Mouse (Mus musculus) heart, adult 8-10 months (tissue): ENCODE results near the gene Reep6. TPM values are rescaled to one million over a fixed set of nuclear protein-coding genes. Genes with fewer than 3 reads are reported as not detected.

Experiments used
- DNase-seq: peaks from one replicate; pipeline ENCODE4 v3.0.0; 2022; ENCODE audit warnings: low spot score
- total RNA-seq, 4 experiments: library from RNA; stranded (reverse); gene quantifications; 2 replicates each; pipeline ENCODE4 v1.2.4; 2022

Gene Reep6
- total RNA-seq, 4 experiments from 2014 or later: 3.1 to 7.6 (median 5.0) TPM

GRCm38 (mm10) chr10:80301256-80302081 is 28.3 kb upstream of the Reep6 start:
- DNase-seq: no peak

- DNase-seq: no peak
Observed at GRCm38 (mm10) chr10:80302082-80302355, 27.7 kb upstream of the Reep6 start.

GRCm38 (mm10) chr10:80302471-80302881 is 27.3 kb upstream of the Reep6 start:
- peak; percentile 85 for DNase-seq

GRCm38 (mm10) chr10:80304458-80304857 is 25.3 kb upstream of the Reep6 start:
- no peak for DNase-seq

- no peak for DNase-seq
Observed at GRCm38 (mm10) chr10:80304862-80305261, 24.9 kb upstream of the Reep6 start.

GRCm38 (mm10) chr10:80311560-80311959 is 18.2 kb upstream of the Reep6 start:
- DNase-seq: no peak

- no peak for DNase-seq
Observed at GRCm38 (mm10) chr10:80312586-80313504, 16.9 kb upstream of the Reep6 start.

- DNase-seq: no peak
Observed at GRCm38 (mm10) chr10:80313627-80314201, 16.0 kb upstream of the Reep6 start.

GRCm38 (mm10) chr10:80314494-80315001 is 15.2 kb upstream of the Reep6 start:
- DNase-seq: no peak

- DNase-seq: no peak
Observed at GRCm38 (mm10) chr10:80315315-80315714, 14.4 kb upstream of the Reep6 start.

- no peak for DNase-seq
Observed at GRCm38 (mm10) chr10:80316359-80316781, 13.4 kb upstream of the Reep6 start.

- DNase-seq: no peak
Observed at GRCm38 (mm10) chr10:80317011-80317410, 12.7 kb upstream of the Reep6 start.

GRCm38 (mm10) chr10:80320340-80320760 is 9.4 kb upstream of the Reep6 start, which contains the start of gene 2310011J03Rik:
Gene 2310011J03Rik (minus strand): TSS chr10:80320537.
- DNase-seq: peak; percentile 96

GRCm38 (mm10) chr10:80321014-80321669 is 8.6 kb upstream of the Reep6 start:
- no peak for DNase-seq

- no peak for DNase-seq
Observed at GRCm38 (mm10) chr10:80321670-80322581, 7.8 kb upstream of the Reep6 start.

GRCm38 (mm10) chr10:80322811-80323211 is 6.9 kb upstream of the Reep6 start:
- DNase-seq: no peak

- DNase-seq: peak; percentile 62
Observed at GRCm38 (mm10) chr10:80323261-80324119, 6.3 kb upstream of the Reep6 start.

- no peak for DNase-seq
Observed at GRCm38 (mm10) chr10:80324120-80325037, 5.4 kb upstream of the Reep6 start.
